Mouse (Mus musculus): ENCODE measurements at regions not wholly inside any gene's neighbourhood (a gene's known extent, or its start where the extent isn't known, plus 50 kb on each side); places are given as distances from the start of the nearest gene placed in this dataset.

- WGBS: 67% methylated on average over 6 of the region's 6 CpGs
- no peak overlapping the region for H3K27ac ChIP-seq (ENCODE audit: insufficient read depth, low read length)
- TF ChIP-seq CTCF (IDR thresholded peaks at IDR 0.05; ENCODE audit: borderline replicate concordance, insufficient read depth, low read depth, low read length) (peak; percentile 8; the same call in 1 of the 2 replicates), POLR2A (IDR thresholded peaks at IDR 0.05; ENCODE audit: borderline replicate concordance, insufficient read depth, low read length) (no peak)
Measured at GRCm38 (mm10) chr14:60439106-60439505, 66.0 kb downstream of the Amer2 start.

GRCm38 (mm10) chr14:60443821-60444551, 70.9 kb downstream of the Amer2 start:
- no peaks in the 10 kb centered on the region for H3K27me3 ChIP-seq (ENCODE audit: control insufficient read depth, insufficient read depth, low read length)
- no peaks in the 10 kb centered on the region for H3K4me1 ChIP-seq (ENCODE audit: control insufficient read depth, insufficient read depth, low read length)
- TF ChIP-seq POLR2A (IDR thresholded peaks at IDR 0.05; ENCODE audit: borderline replicate concordance, insufficient read depth, low read length): no peak
- no peak for TF ChIP-seq CTCF (IDR thresholded peaks at IDR 0.05; ENCODE audit: borderline replicate concordance, insufficient read depth, low read depth, low read length)
- H3K4me3 ChIP-seq (replicated peaks; ENCODE audit: insufficient read depth, low read depth, low read length): no peak overlapping the region
- DNase-seq: no peak
- 83% methylated on average over 7 of the region's 7 CpGs for WGBS
- no peak overlapping the region for H3K27ac ChIP-seq (ENCODE audit: insufficient read depth, low read length)

More at GRCm38 (mm10) chr14:60439106-60439505, 66.0 kb downstream of the Amer2 start:
- H3K4me3 ChIP-seq (replicated peaks; ENCODE audit: insufficient read depth, low read depth, low read length): no peak overlapping the region
- H3K27me3 ChIP-seq (ENCODE audit: control insufficient read depth, insufficient read depth, low read length): no peaks in the 10 kb centered on the region
- H3K4me1 ChIP-seq (ENCODE audit: control insufficient read depth, insufficient read depth, low read length): no peaks in the 10 kb centered on the region
- no peak for DNase-seq

GRCm38 (mm10) chr14:60444552-60444937, 71.5 kb downstream of the Amer2 start:
- WGBS: 74% methylated on average over 3 of the region's 3 CpGs

GRCm38 (mm10) chr14:60446037-60446436, 73.0 kb downstream of the Amer2 start:
- H3K27me3 ChIP-seq (ENCODE audit: control insufficient read depth, insufficient read depth, low read length): no peaks in the 10 kb centered on the region
- H3K4me3 ChIP-seq (replicated peaks; ENCODE audit: insufficient read depth, low read depth, low read length): no peak overlapping the region
- 48% methylated on average over 6 of the region's 6 CpGs for WGBS
- no peak for DNase-seq
- no peaks in the 10 kb centered on the region for H3K4me1 ChIP-seq (ENCODE audit: control insufficient read depth, insufficient read depth, low read length)
- H3K27ac ChIP-seq (ENCODE audit: insufficient read depth, low read length): no peak overlapping the region
- TF ChIP-seq CTCF (IDR thresholded peaks at IDR 0.05; ENCODE audit: borderline replicate concordance, insufficient read depth, low read depth, low read length): no peak

More at GRCm38 (mm10) chr14:60444552-60444937, 71.5 kb downstream of the Amer2 start:
- H3K4me3 ChIP-seq (replicated peaks; ENCODE audit: insufficient read depth, low read depth, low read length): no peak overlapping the region
- H3K4me1 ChIP-seq (ENCODE audit: control insufficient read depth, insufficient read depth, low read length): no peaks in the 10 kb centered on the region
- no peaks in the 10 kb centered on the region for H3K27me3 ChIP-seq (ENCODE audit: control insufficient read depth, insufficient read depth, low read length)
- H3K27ac ChIP-seq (ENCODE audit: insufficient read depth, low read length): no peak overlapping the region
- TF ChIP-seq CTCF (IDR thresholded peaks at IDR 0.05; ENCODE audit: borderline replicate concordance, insufficient read depth, low read depth, low read length): no peak
- TF ChIP-seq POLR2A (IDR thresholded peaks at IDR 0.05; ENCODE audit: borderline replicate concordance, insufficient read depth, low read length): no peak
- no peak for DNase-seq

GRCm38 (mm10) chr14:60451216-60451615, 78.2 kb downstream of the Amer2 start:
- Histone ChIP-seq H3K4me1 (ENCODE audit: control insufficient read depth, insufficient read depth, low read length) (no peaks in the 10 kb centered on the region), H3K27me3 (ENCODE audit: control insufficient read depth, insufficient read depth, low read length) (no peaks in the 10 kb centered on the region), H3K4me3 (replicated peaks; ENCODE audit: insufficient read depth, low read depth, low read length) (no peak overlapping the region), H3K27ac (ENCODE audit: insufficient read depth, low read length) (no peak overlapping the region)
- WGBS: 87% methylated on average over 9 of the region's 9 CpGs
- TF ChIP-seq POLR2A (IDR thresholded peaks at IDR 0.05; ENCODE audit: borderline replicate concordance, insufficient read depth, low read length): no peak
- no peak for TF ChIP-seq CTCF (IDR thresholded peaks at IDR 0.05; ENCODE audit: borderline replicate concordance, insufficient read depth, low read depth, low read length)
- no peak for DNase-seq

GRCm38 (mm10) chr14:60451684-60452083, 78.6 kb downstream of the Amer2 start:
- Histone ChIP-seq H3K4me3 (replicated peaks; ENCODE audit: insufficient read depth, low read depth, low read length) (no peak overlapping the region), H3K27me3 (ENCODE audit: control insufficient read depth, insufficient read depth, low read length) (no peaks in the 10 kb centered on the region), H3K27ac (ENCODE audit: insufficient read depth, low read length) (no peak overlapping the region), H3K4me1 (ENCODE audit: control insufficient read depth, insufficient read depth, low read length) (no peaks in the 10 kb centered on the region)
- WGBS: 87% methylated on average over 7 of the region's 7 CpGs
- no peak for DNase-seq
- TF ChIP-seq POLR2A (IDR thresholded peaks at IDR 0.05; ENCODE audit: borderline replicate concordance, insufficient read depth, low read length): no peak
- TF ChIP-seq CTCF (IDR thresholded peaks at IDR 0.05; ENCODE audit: borderline replicate concordance, insufficient read depth, low read depth, low read length): no peak

GRCm38 (mm10) chr14:60456767-60457166, 83.7 kb downstream of the Amer2 start:
- Histone ChIP-seq H3K4me3 (replicated peaks; ENCODE audit: insufficient read depth, low read depth, low read length) (no peak overlapping the region), H3K27ac (ENCODE audit: insufficient read depth, low read length) (no peak overlapping the region), H3K27me3 (ENCODE audit: control insufficient read depth, insufficient read depth, low read length) (no peaks in the 10 kb centered on the region), H3K4me1 (ENCODE audit: control insufficient read depth, insufficient read depth, low read length) (no peaks in the 10 kb centered on the region)
- WGBS: 27% methylated on average over 9 of the region's 9 CpGs
- TF ChIP-seq POLR2A (IDR thresholded peaks at IDR 0.05; ENCODE audit: borderline replicate concordance, insufficient read depth, low read length): no peak
- TF ChIP-seq CTCF (IDR thresholded peaks at IDR 0.05; ENCODE audit: borderline replicate concordance, insufficient read depth, low read depth, low read length): no peak
- no peak for DNase-seq

Measured in cerebellum, adult 2 months (tissue).